Comparison of ENCODE assay signal across 24 mouse cellular contexts in genomic region chr2:75748841-75749240, GRCm38 (mm10).
"Had no signal": no experiment of that assay in that cellular context is flagged by ENCODE, and none has a peak within 500 bp of the region (broad histone marks: within the 10 kb centered on the region; RNA-seq: fewer than 3 reads in every experiment).

No protein-coding gene starts in this region.

- H3K4me1 ChIP-seq: heart, embryonic 13.5 days; heart, embryonic 15.5 days; hindbrain, embryonic 13.5 days; hindbrain, embryonic 15.5 days; limb, embryonic 13.5 days; limb, embryonic 15.5 days; liver, embryonic 12.5 days had no signal

- ATAC-seq: hindbrain, postnatal 0 days; intestine, postnatal 0 days; liver, embryonic 12.5 days had no signal

- H3K27ac ChIP-seq: heart, adult 2 months; heart, embryonic 13.5 days; heart, embryonic 15.5 days; hindbrain, embryonic 13.5 days; hindbrain, embryonic 15.5 days; hindbrain, postnatal 0 days; kidney, postnatal 0 days; limb, embryonic 13.5 days; limb, embryonic 15.5 days; liver, embryonic 12.5 days; liver, embryonic 14.5 days had no signal

- H3K9me3 ChIP-seq: heart, embryonic 13.5 days; heart, embryonic 15.5 days; hindbrain, embryonic 13.5 days; hindbrain, embryonic 15.5 days; limb, embryonic 15.5 days; liver, embryonic 12.5 days had no signal

- H3K9ac ChIP-seq: heart, embryonic 13.5 days; heart, embryonic 15.5 days; hindbrain, embryonic 13.5 days; hindbrain, embryonic 15.5 days; limb, embryonic 13.5 days; limb, embryonic 15.5 days; liver, embryonic 12.5 days; liver, embryonic 14.5 days had no signal

- H3K36me3 ChIP-seq: heart, embryonic 13.5 days; heart, embryonic 15.5 days; hindbrain, embryonic 13.5 days; hindbrain, embryonic 15.5 days; limb, embryonic 13.5 days; limb, embryonic 15.5 days; liver, embryonic 12.5 days had no signal

- H3K4me3 ChIP-seq: heart, adult 2 months; heart, embryonic 13.5 days; heart, embryonic 15.5 days; hindbrain, embryonic 13.5 days; hindbrain, embryonic 15.5 days; limb, embryonic 13.5 days; limb, embryonic 15.5 days; liver, embryonic 12.5 days had no signal

- H3K4me2 ChIP-seq: heart, embryonic 11.5 days; heart, embryonic 13.5 days; heart, embryonic 15.5 days; hindbrain, embryonic 13.5 days; hindbrain, embryonic 15.5 days; limb, embryonic 13.5 days; limb, embryonic 15.5 days; liver, embryonic 12.5 days had no signal

- H3K27me3 ChIP-seq: heart, embryonic 13.5 days; heart, embryonic 15.5 days; hindbrain, embryonic 13.5 days; hindbrain, embryonic 15.5 days; limb, embryonic 13.5 days; limb, embryonic 15.5 days had no signal

- DNase-seq: gastrocnemius, postnatal 14 days; gastrocnemius, postnatal 36 days; heart, adult 2 months; heart, postnatal 14 days; heart, postnatal 36 days; kidney, adult 18-20 months; kidney, adult 8-10 months; kidney, postnatal 14 days; kidney, postnatal 36 days; layer of hippocampus, adult 9-11 months; layer of hippocampus, postnatal 36 days; left cerebral cortex, postnatal 4 days had no signal
